Mouse (Mus musculus): Measurements from ENCODE around the gene Ptpn6.

The Ptpn6 gene

DNA sequence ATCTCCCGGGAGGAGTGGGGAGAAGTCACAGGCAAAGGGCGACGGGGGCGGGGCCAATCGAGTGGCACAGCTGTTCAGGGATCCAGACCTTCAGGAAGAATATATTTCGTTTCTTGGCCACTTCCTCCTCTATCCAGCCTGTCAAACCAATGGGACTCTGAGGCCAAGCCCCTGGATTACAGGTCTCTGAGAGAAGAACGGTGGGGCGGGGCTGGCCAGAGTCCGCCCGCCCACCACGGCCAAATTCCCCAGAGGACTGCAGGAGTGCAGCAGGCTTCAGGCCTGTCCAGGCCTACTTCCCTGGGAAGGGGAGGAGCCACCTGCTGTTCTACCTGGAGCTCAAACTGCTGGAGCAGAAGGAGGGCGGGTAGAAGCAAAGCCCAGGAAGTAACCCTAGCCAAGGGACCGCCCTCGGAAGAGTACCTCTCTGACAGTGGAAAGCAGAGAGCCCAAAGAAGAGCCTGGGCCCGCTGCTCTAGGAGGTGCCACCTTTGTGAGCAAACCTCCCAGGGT, at the start of gene Ptpn6:
Ptpn6 (minus strand) TSS at position 204 of the 513 bp plus-strand sequence.
- peak; percentile 41 for DNase-seq (ENCODE audit: low read depth, low spot score)
- H3K27me3 ChIP-seq (ENCODE audit: control insufficient read depth, insufficient read depth, low read length, poor library complexity, severe bottlenecking): no peaks in the 10 kb centered on the region

DNA sequence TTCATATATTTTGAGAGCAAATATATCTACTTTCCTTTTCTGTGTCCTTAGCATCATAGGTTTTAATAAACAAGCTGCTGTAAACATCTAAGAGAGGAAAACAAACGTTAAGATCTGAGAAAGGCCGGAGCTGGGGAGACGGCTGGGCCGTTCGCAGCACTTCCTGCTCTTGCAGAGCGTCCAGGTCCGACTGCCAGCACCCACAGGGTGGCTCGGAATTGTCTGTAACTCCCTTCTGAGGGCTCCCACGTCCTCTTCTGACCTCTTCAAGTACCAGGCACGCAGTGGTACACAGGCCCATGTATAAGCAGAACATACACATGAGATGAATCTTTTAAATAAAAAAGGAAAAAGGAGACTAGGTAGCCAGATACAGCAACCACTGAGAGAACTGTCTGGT, 49.2 kb upstream of the Ptpn6 start:
- DNase-seq (ENCODE audit: low read depth, low spot score): no peak
- H3K27me3 ChIP-seq (ENCODE audit: control insufficient read depth, insufficient read depth, low read length, poor library complexity, severe bottlenecking): no peaks in the 10 kb centered on the region
- no peaks in the 10 kb centered on the region for H3K36me3 ChIP-seq (ENCODE audit: control insufficient read depth, insufficient read depth, low read length, poor library complexity, severe bottlenecking)

More for the DNA sequence above, at the start of gene Ptpn6:
- H3K36me3 ChIP-seq (ENCODE audit: control insufficient read depth, insufficient read depth, low read length, poor library complexity, severe bottlenecking): no peaks in the 10 kb centered on the region; the same call in 1 of the 2 replicates

DNA sequence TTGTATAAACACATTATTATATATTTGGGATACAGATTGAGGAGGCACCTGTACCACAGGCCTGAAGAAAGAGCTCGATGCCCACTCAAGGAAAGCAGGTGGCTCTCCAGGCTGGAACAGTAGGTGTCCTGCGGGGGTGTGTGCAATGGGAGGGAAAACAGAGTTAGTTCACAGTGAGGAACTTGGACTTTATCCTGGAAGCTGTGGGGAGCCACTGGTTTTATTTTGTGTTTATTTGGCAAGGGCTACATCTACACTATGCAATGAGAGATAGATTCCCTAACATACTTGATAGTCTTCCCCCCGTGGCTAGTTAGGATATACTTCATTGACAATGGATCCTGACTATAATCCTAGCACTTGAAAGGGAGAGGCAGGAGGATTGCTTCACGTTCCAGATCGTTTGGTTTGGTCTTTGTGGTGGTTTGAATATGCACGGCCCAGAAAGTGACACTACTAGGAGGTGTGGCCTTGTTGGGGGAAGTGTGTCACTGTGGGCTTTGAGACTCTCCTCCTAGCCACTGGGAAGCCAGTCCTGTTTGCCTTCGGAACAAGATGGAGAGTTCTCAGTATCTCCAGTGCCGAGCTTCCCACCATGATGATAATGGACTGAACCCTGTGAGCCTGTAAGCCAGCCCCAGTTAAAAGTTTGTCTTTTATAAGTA, 48.4 kb upstream of the Ptpn6 start:
- Histone ChIP-seq H3K36me3 (ENCODE audit: control insufficient read depth, insufficient read depth, low read length, poor library complexity, severe bottlenecking) (no peaks in the 10 kb centered on the region), H3K27me3 (ENCODE audit: control insufficient read depth, insufficient read depth, low read length, poor library complexity, severe bottlenecking) (no peaks in the 10 kb centered on the region)
- DNase-seq (ENCODE audit: low read depth, low spot score): no peak

DNA sequence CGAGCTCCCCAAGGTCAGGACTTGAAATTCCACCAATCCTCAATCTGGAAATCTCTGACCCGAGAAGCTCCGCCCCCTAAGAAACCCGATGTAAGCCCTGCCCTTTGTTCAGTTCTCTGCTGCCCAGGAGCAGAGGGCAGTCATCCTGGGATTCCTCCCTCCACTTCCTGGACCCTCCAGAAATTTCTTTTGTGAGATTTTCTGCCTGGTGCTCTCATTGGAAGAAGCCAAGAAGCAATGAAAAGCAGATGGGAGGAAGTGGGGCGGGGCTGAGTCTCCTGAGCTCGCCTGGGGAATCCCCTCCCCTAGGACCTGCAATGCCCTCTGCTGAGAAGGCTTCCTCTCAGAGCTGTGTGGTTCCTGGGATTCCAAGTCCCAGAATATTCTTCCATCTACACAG, 43.9 kb upstream of the Ptpn6 start:
- H3K36me3 ChIP-seq (ENCODE audit: control insufficient read depth, insufficient read depth, low read length, poor library complexity, severe bottlenecking): no peaks in the 10 kb centered on the region
- H3K27me3 ChIP-seq (ENCODE audit: control insufficient read depth, insufficient read depth, low read length, poor library complexity, severe bottlenecking): no peaks in the 10 kb centered on the region
- DNase-seq (ENCODE audit: low read depth, low spot score): peak; percentile 64

DNA sequence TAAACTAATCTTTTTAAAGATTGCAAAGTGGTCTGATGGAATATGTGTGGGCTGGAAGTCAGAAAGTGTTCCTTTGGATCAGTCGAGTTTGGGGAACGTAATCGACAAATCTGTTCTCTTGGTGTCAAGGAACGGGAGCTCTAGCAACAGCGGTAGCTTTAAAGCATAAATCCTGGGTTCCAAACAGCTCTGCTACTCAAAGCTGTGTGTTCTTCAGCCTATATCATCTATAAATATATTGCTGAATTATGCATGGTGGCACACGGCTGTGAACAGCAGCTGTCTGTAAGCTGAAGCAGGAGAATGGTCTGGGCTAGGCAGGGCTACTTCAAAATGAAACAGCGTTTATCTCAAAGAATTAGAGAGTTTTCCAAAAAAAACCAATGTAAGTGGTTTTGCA, 42.4 kb upstream of the Ptpn6 start:
- H3K36me3 ChIP-seq (ENCODE audit: control insufficient read depth, insufficient read depth, low read length, poor library complexity, severe bottlenecking): no peaks in the 10 kb centered on the region
- no peak for DNase-seq (ENCODE audit: low read depth, low spot score)
- H3K27me3 ChIP-seq (ENCODE audit: control insufficient read depth, insufficient read depth, low read length, poor library complexity, severe bottlenecking): no peaks in the 10 kb centered on the region

DNA sequence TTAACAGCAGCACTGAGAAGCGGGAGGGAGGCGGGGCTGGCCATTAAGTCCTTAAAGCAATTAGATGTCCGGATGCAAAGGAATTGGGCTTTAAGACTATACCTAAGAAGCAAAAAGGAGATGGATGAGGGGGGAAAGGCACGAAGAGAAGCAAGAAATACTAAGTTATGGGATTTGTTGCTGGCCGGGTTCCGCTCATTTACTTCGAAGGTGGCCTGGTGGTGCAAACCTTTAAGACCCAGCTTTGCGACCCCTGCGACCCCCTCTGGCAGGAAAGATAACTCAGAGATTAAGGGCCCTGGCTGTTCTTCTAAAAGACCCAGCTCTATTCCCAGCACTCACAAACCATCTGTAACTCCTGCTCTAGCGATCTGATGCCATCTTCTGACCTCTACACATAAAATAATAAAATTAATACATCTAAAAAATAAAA, 41.5 kb upstream of the Ptpn6 start:
- no peaks in the 10 kb centered on the region for H3K27me3 ChIP-seq (ENCODE audit: control insufficient read depth, insufficient read depth, low read length, poor library complexity, severe bottlenecking)
- DNase-seq (ENCODE audit: low read depth, low spot score): no peak

DNA sequence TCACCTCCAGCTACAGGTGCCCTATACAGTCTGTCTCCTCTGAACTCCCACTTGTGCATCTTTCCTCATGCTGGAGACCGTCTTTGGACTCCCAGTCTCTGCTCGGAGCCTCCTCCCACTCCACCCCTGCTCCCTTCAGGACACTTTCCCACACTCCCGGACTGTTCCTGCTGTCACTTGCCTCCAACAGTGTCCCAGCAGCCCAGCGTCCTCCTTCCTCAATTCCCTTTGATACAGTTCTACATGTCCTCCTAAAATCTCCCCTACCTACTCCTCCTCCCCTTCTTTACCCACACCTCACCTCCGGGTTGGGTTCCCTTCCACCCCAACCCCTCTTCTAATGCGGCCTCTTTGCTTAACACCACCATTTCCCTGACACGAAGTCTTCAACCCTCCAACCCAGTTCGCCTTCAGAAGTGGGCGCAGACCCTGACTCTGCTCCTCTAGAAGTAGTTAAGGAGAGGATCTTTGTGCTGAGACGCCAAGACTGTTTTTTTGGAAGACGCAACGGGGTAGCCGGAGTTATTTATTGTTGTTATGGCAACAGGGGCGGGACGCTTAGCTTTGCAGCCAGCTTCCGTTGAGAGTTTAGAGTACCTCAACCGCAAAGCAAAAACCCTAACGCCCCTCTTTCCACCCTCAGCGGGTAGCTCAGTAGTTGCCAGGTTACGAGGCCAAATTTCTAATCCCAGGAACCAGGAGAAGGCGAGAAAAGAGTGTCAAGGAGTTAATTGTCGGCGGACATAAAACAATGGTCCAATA, 40.9 kb upstream of the Ptpn6 start, which contains the start of gene Lrrc23:
Lrrc23 (minus strand) TSS at position 506 of the 762 bp plus-strand sequence.
- peak; percentile 78 for DNase-seq (ENCODE audit: low read depth, low spot score)
- Histone ChIP-seq H3K27me3 (ENCODE audit: control insufficient read depth, insufficient read depth, low read length, poor library complexity, severe bottlenecking) (no peaks in the 10 kb centered on the region), H3K36me3 (ENCODE audit: control insufficient read depth, insufficient read depth, low read length, poor library complexity, severe bottlenecking) (no peaks in the 10 kb centered on the region)

More for the DNA sequence above, 41.5 kb upstream of the Ptpn6 start:
- no peaks in the 10 kb centered on the region for H3K36me3 ChIP-seq (ENCODE audit: control insufficient read depth, insufficient read depth, low read length, poor library complexity, severe bottlenecking)

DNA sequence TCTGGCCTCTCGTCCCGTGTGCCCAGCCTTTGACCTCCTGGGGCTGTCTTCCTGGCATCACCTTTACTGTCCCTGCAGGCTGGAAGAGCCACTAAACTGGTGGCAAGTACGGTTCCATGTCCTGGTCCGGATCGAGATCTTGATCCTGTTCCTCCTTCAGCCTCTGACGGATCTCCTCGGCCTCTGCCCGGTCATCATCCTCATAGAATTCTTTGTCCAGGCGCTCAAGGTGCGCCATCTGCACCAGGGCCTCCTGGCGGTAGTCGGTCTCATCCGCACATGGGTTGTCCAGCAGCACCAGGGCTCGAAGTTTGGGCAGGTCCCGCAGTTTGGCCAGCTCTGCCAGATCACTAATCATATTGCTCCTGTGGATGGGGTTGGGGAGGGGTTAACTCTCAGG, 32.0 kb upstream of the Ptpn6 start:
- H3K36me3 ChIP-seq (ENCODE audit: control insufficient read depth, insufficient read depth, low read length, poor library complexity, severe bottlenecking): no peaks in the 10 kb centered on the region
- DNase-seq (ENCODE audit: low read depth, low spot score): no peak
- H3K27me3 ChIP-seq (ENCODE audit: control insufficient read depth, insufficient read depth, low read length, poor library complexity, severe bottlenecking): no peaks in the 10 kb centered on the region

DNA sequence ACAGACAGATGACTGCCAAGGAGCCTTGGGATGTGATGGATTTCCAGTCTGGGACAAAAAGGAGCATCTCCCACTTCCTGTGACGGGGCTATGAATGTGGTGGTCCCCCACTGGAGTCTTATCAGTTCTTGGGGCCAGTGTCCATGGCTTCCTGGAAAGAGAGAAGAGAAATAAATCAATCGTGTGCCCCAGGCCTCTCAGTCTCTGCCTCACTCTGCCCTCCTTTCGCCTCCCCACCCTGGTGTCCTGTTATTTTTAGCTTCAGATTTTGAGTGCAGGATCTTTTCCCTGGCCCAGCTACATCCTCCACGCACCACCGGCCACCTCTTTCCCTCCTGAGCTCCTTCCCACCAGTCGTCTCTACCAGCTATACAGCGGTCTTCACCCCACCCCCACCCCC, 31.5 kb upstream of the Ptpn6 start:
- DNase-seq (ENCODE audit: low read depth, low spot score): no peak
- Histone ChIP-seq H3K36me3 (ENCODE audit: control insufficient read depth, insufficient read depth, low read length, poor library complexity, severe bottlenecking) (no peaks in the 10 kb centered on the region), H3K27me3 (ENCODE audit: control insufficient read depth, insufficient read depth, low read length, poor library complexity, severe bottlenecking) (no peaks in the 10 kb centered on the region)

DNA sequence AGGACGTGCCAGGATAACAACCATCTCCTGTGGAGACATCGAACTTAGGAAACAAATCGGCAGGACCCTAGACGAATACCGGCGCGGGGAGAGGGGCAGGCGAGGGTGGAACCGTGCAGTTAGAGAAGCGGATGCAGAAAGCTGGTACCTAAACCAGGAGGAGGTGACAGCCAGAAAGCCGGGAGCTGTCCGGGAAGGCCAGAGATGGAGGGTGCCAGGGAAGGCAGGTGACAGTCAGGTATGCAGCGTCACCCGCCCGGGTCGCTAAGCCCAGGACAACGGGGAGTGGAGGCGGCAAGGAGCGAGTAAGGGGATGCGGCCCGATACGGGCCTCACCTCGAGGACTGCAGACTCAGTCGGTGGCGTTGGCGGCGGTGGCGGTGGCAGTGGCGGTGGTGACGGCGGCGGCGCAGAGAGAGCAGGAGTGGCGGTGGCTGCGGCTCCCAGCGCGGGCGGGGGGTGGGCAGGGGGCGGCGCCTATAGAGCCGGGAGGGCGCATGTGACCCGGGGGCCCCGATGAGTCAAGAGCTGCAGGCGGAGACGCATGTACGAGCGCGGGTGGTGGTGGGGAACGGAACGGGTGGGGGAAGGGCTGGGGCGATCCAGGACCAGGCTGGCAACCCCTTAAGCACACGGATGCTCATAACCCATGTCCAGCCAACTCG, 30.7 kb upstream of the Ptpn6 start, which contains the start of gene Eno2:
Eno2 (minus strand) TSS at position 573 of the 665 bp plus-strand sequence.
- Histone ChIP-seq H3K27me3 (ENCODE audit: control insufficient read depth, insufficient read depth, low read length, poor library complexity, severe bottlenecking) (no peaks in the 10 kb centered on the region), H3K36me3 (ENCODE audit: control insufficient read depth, insufficient read depth, low read length, poor library complexity, severe bottlenecking) (no peaks in the 10 kb centered on the region)
- peak; percentile 65 for DNase-seq (ENCODE audit: low read depth, low spot score)

DNA sequence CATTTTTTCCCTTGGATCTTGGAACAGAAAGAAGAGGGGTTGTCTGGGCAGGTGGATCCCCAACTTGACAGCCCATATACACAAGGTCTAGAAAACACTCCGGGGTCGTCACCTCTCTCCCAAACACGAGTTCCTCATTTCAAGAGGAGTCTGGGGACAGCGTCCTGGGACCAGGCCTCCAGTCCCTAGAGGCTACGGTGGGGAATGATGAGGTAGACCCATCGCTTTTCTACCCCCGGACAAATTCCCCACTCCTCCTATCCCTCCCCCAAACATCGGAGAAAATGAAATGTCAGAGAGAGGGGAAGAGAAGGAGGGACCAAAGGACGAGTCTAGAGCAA, 30.2 kb upstream of the Ptpn6 start:
- DNase-seq (ENCODE audit: low read depth, low spot score): no peak
- Histone ChIP-seq H3K27me3 (ENCODE audit: control insufficient read depth, insufficient read depth, low read length, poor library complexity, severe bottlenecking) (no peaks in the 10 kb centered on the region), H3K36me3 (ENCODE audit: control insufficient read depth, insufficient read depth, low read length, poor library complexity, severe bottlenecking) (no peaks in the 10 kb centered on the region)

DNA sequence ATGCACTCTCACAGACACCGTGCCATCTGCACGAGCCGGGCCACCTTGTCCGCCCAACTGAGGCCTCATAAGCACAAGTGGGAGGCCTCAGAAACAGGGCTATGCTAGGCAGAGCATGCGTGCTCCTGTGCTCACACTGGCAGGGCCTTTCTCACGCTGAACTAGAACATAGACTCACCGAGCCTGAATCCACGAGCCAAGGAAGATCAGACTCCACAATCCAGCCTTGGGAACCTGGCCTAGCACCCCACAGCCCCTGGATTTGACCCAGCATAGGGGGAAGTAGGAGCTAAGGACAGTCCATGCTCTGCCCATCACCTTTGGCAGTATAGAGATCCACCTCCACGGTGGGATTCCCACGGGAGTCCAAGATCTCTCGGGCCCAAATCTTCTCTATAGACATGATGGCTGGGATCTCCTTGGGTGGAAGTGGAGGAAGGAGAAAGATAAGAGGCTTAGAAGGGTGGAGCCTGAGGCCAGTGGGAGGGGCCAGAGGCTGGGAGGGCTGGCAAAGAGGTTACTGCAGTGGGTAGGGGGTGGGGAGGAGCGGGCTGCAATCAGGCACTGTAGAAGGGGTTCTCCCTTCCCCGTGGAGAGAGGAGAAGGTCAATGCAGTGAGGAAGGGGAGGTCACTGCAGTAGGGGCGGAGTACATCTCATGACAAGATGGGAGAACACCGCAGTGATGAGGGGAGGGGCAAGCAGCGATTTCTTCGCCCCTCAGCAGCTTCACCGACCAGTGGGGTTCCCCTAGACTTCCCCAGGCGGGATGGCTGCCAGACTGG, 29.6 kb upstream of the Ptpn6 start:
- H3K27me3 ChIP-seq (ENCODE audit: control insufficient read depth, insufficient read depth, low read length, poor library complexity, severe bottlenecking): no peaks in the 10 kb centered on the region
- DNase-seq (ENCODE audit: low read depth, low spot score): peak; percentile 24
- no peaks in the 10 kb centered on the region for H3K36me3 ChIP-seq (ENCODE audit: control insufficient read depth, insufficient read depth, low read length, poor library complexity, severe bottlenecking)

DNA sequence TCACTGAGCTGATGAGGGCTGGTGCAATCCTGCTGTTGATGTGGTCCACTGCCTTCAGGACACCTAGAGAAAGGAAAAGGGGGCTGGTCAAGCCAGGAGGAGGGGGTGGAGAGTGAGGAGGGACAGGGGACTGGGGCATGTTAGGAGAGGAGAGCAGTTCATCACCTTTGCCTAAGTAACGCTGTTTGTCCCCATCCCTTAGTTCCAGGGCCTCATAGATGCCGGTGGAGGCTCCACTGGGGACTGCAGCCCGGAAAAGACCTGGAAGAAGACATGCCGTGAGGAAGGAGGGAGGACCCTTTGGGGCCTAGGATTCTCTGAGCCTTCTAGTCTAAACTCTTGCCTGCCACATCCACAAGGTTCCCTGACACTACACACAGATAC, 29.0 kb upstream of the Ptpn6 start:
- Histone ChIP-seq H3K36me3 (ENCODE audit: control insufficient read depth, insufficient read depth, low read length, poor library complexity, severe bottlenecking) (no peaks in the 10 kb centered on the region), H3K27me3 (ENCODE audit: control insufficient read depth, insufficient read depth, low read length, poor library complexity, severe bottlenecking) (no peaks in the 10 kb centered on the region)
- no peak for DNase-seq (ENCODE audit: low read depth, low spot score)

DNA sequence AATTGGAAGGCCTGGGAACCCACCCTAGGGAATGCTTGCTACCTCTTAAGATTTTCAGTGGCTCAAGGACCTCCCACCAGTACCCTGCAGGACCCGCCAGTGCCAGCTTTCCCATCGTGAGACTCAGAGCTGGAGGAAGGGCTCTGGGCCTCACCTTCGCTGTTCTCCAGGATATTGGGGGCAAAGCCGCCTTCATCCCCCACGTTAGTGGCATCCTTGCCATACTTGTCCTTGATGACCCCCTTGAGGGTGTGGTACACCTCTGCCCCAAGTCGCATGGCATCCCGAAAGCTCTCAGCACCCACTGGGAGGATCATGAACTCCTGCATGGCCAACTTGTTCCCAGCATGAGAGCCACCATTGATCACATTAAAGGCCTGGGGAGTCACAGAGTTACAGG, 27.4 kb upstream of the Ptpn6 start:
- H3K36me3 ChIP-seq (ENCODE audit: control insufficient read depth, insufficient read depth, low read length, poor library complexity, severe bottlenecking): no peaks in the 10 kb centered on the region
- DNase-seq (ENCODE audit: low read depth, low spot score): no peak
- H3K27me3 ChIP-seq (ENCODE audit: control insufficient read depth, insufficient read depth, low read length, poor library complexity, severe bottlenecking): no peaks in the 10 kb centered on the region

Data from splenic B cell, adult 2 months (primary cell).